Mouse (Mus musculus): Measurements from ENCODE around the gene Phlda1.

Phlda1 gene

GRCm38 (mm10) chr10:111505406-111505805, 680 bp upstream of the Phlda1 start:
- DNase-seq (ENCODE audit: low spot score), result peak; percentile 45

GRCm38 (mm10) chr10:111506926-111507459, 907 bp downstream of the Phlda1 start:
- peak; percentile 67 for DNase-seq (ENCODE audit: low spot score)

GRCm38 (mm10) chr10:111507460-111508211, 1.6 kb downstream of the Phlda1 start:
- peak; percentile 84 for DNase-seq (ENCODE audit: low spot score)

GRCm38 (mm10) chr10:111508324-111509080, 2.4 kb downstream of the Phlda1 start:
- no peak for DNase-seq (ENCODE audit: low spot score)

GRCm38 (mm10) chr10:111509103-111509784, 3.2 kb downstream of the Phlda1 start:
- DNase-seq (ENCODE audit: low spot score), result no peak

- DNase-seq (ENCODE audit: low spot score), result no peak
These were observed 3.9 kb downstream of the Phlda1 start for GRCm38 (mm10) chr10:111509981-111510380.

- no peak for DNase-seq (ENCODE audit: low spot score)
These were observed 4.7 kb downstream of the Phlda1 start for GRCm38 (mm10) chr10:111510798-111511197.

- DNase-seq (ENCODE audit: low spot score), result no peak
These were observed 6.0 kb downstream of the Phlda1 start for GRCm38 (mm10) chr10:111512036-111512568.

- no peak for DNase-seq (ENCODE audit: low spot score)
These were observed 8.3 kb downstream of the Phlda1 start for GRCm38 (mm10) chr10:111514282-111514885.

GRCm38 (mm10) chr10:111515071-111516010, 9.3 kb downstream of the Phlda1 start:
- peak; percentile 37 for DNase-seq (ENCODE audit: low spot score)

- DNase-seq (ENCODE audit: low spot score), result peak; percentile 93
These were observed 10.1 kb downstream of the Phlda1 start for GRCm38 (mm10) chr10:111516172-111516588.

GRCm38 (mm10) chr10:111516804-111517436, 10.8 kb downstream of the Phlda1 start:
- DNase-seq (ENCODE audit: low spot score), result no peak

- no peak for DNase-seq (ENCODE audit: low spot score)
These were observed 12.3 kb downstream of the Phlda1 start for GRCm38 (mm10) chr10:111518350-111518749.

GRCm38 (mm10) chr10:111519620-111520370, 13.7 kb downstream of the Phlda1 start:
- DNase-seq (ENCODE audit: low spot score), result peak; percentile 74

GRCm38 (mm10) chr10:111520621-111521020, 14.5 kb downstream of the Phlda1 start:
- no peak for DNase-seq (ENCODE audit: low spot score)

GRCm38 (mm10) chr10:111521636-111522035, 15.6 kb downstream of the Phlda1 start:
- DNase-seq (ENCODE audit: low spot score), result no peak

- no peak for DNase-seq (ENCODE audit: low spot score)
These were observed 16.1 kb downstream of the Phlda1 start for GRCm38 (mm10) chr10:111522230-111522629.

- no peak for DNase-seq (ENCODE audit: low spot score)
These were observed 17.8 kb downstream of the Phlda1 start for GRCm38 (mm10) chr10:111523894-111524293.

- DNase-seq (ENCODE audit: low spot score), result no peak
These were observed 21.0 kb downstream of the Phlda1 start for GRCm38 (mm10) chr10:111527057-111527456.

Measured in MN1 (cell line).